ENCODE assay signal across 32 mouse cellular contexts in the genomic region with DNA sequence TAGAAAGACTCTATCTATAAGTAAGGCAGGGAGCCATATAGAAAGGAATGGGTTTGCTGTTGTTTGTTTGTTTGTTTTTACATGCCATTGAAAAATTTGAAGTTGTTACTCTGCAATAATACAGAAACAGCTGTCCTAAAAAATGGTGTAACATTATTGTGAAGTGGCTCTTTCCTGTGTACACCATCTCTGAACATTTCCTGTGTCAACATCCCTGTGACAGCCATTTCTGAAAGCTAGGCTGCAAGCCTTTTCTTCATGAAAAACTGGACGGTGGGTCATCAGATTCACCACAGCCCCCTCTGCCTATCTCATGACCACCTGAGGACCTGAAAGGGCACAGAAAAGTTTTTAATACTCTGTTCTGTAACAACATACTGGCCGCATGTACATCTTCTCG. TPM values are rescaled to one million over a fixed set of nuclear protein-coding genes. Genes with fewer than 3 reads are reported as not detected.
DNase-seq lines count a peak whose midpoint lies in the region; ATAC-seq and TF ChIP-seq lines count a peak whose summit lies in the region.
"Had no signal": no experiment of that assay in that cellular context is flagged by ENCODE, and none has a peak within 500 bp of the region (broad histone marks: within the 10 kb centered on the region; RNA-seq: fewer than 3 reads in every experiment).

No protein-coding gene starts in this region.

- WGBS in liver, postnatal 0 days (ENCODE audit: insufficient replicate concordance), result 71% methylated on average over 3 of the region's 3 CpGs
- 86% methylated on average over 3 of the region's 3 CpGs for WGBS in forebrain, embryonic 10.5 days

- peak overlapping the region; percentile 49; the same call in 1 of the 2 replicates for H3K27ac ChIP-seq in liver, postnatal 0 days (ENCODE audit: low read depth)
- no peak overlapping the region for H3K27ac ChIP-seq in forebrain, embryonic 10.5 days
- H3K27ac ChIP-seq: embryonic facial prominence, embryonic 10.5 days; embryonic facial prominence, embryonic 13.5 days; forebrain, embryonic 13.5 days; heart, embryonic 15.5 days; hindbrain, embryonic 10.5 days; hindbrain, embryonic 13.5 days had no signal

- H3K4me2 ChIP-seq in liver, postnatal 0 days (ENCODE audit: low read depth, low read length), result 0 out of 2 replicates have a peak overlapping the region, but pooled peaks have one; percentile 18
- H3K4me2 ChIP-seq: embryonic facial prominence, embryonic 13.5 days; forebrain, embryonic 13.5 days; heart, embryonic 12.5 days; heart, embryonic 15.5 days; hindbrain, embryonic 13.5 days had no signal

- no peaks in the 10 kb centered on the region for H3K27me3 ChIP-seq in liver, postnatal 0 days (ENCODE audit: insufficient read depth, low read length)
- no peaks in the 10 kb centered on the region for H3K27me3 ChIP-seq in forebrain, embryonic 10.5 days (ENCODE audit: poor library complexity, severe bottlenecking)
- H3K27me3 ChIP-seq: embryonic facial prominence, embryonic 13.5 days; forebrain, embryonic 13.5 days; heart, embryonic 12.5 days; heart, embryonic 15.5 days; hindbrain, embryonic 13.5 days had no signal

- no peak for TF ChIP-seq EP300 in liver, postnatal 0 days (IDR thresholded peaks at IDR 0.05; ENCODE audit: low read depth)

- no peaks in the 10 kb centered on the region for H3K36me3 ChIP-seq in liver, postnatal 0 days (replicated peaks; ENCODE audit: insufficient read depth, low read length)
- no peaks in the 10 kb centered on the region for H3K36me3 ChIP-seq in forebrain, embryonic 10.5 days (replicated peaks)
- H3K36me3 ChIP-seq: embryonic facial prominence, embryonic 10.5 days; embryonic facial prominence, embryonic 13.5 days; heart, embryonic 12.5 days; heart, embryonic 15.5 days; hindbrain, embryonic 10.5 days; hindbrain, embryonic 13.5 days had no signal

- H3K4me3 ChIP-seq in liver, postnatal 0 days (ENCODE audit: low read depth, low read length), result no peak overlapping the region
- H3K4me3 ChIP-seq in forebrain, embryonic 10.5 days, result no peak overlapping the region
- H3K4me3 ChIP-seq: embryonic facial prominence, embryonic 10.5 days; embryonic facial prominence, embryonic 13.5 days; erythroblast, embryonic 14.5 days; forebrain, embryonic 13.5 days; heart, embryonic 12.5 days; heart, embryonic 15.5 days; hindbrain, embryonic 10.5 days; hindbrain, embryonic 13.5 days had no signal

- no peaks in the 10 kb centered on the region; the same call in 1 of the 2 replicates for H3K4me1 ChIP-seq in liver, postnatal 0 days (ENCODE audit: insufficient read depth)
- no peaks in the 10 kb centered on the region for H3K4me1 ChIP-seq in forebrain, embryonic 10.5 days
- H3K4me1 ChIP-seq: embryonic facial prominence, embryonic 10.5 days; embryonic facial prominence, embryonic 13.5 days; forebrain, embryonic 13.5 days; heart, embryonic 12.5 days; hindbrain, embryonic 10.5 days; hindbrain, embryonic 13.5 days had no signal

- no peak for DNase-seq in liver, postnatal 0 days
- no peak for DNase-seq in liver
- DNase-seq in cerebellum, adult 11 months, result no peak
- no peak for DNase-seq in forebrain, embryonic 10.5 days (ENCODE audit: extremely low spot score, low spot score)
- DNase-seq: adrenal gland, adult 2 months; adrenal gland, postnatal 14 days; cerebellum, adult 11-12 months; cerebellum, adult 8-10 months; cerebellum, postnatal 10 days; cerebellum, postnatal 36 days; embryo, embryonic 11 days; gastrocnemius, postnatal 10 days; gastrocnemius, postnatal 36 days; heart, adult 11 months; heart, postnatal 10 days; heart, postnatal 36 days had no signal

- H3K9ac ChIP-seq in liver, postnatal 0 days (replicated peaks), result no peak overlapping the region
- H3K9ac ChIP-seq: embryonic facial prominence, embryonic 13.5 days; forebrain, embryonic 13.5 days; heart, embryonic 12.5 days; heart, embryonic 15.5 days; hindbrain, embryonic 13.5 days had no signal

- H3K9me3 ChIP-seq in liver, postnatal 0 days (ENCODE audit: low read length), result no peaks in the 10 kb centered on the region
- no peaks in the 10 kb centered on the region for H3K9me3 ChIP-seq in forebrain, embryonic 10.5 days
- H3K9me3 ChIP-seq: embryonic facial prominence, embryonic 10.5 days; embryonic facial prominence, embryonic 13.5 days; forebrain, embryonic 13.5 days; heart, embryonic 12.5 days; heart, embryonic 15.5 days; hindbrain, embryonic 10.5 days; hindbrain, embryonic 13.5 days had no signal

- TF ChIP-seq CTCF in liver, postnatal 0 days (IDR thresholded peaks at IDR 0.05; ENCODE audit: low read depth), result no peak

- no peak for ATAC-seq in liver, postnatal 0 days
- ATAC-seq in granulocyte monocyte progenitor cell, adult 5-6 weeks (replicated peaks; ENCODE audit: poor library complexity, severe bottlenecking), result peak; percentile 62
- ATAC-seq in megakaryocyte progenitor cell, adult 5-6 weeks (replicated peaks; ENCODE audit: poor library complexity), result peak; percentile 70
- ATAC-seq: CD4-positive, CD25-positive, alpha-beta regulatory T cell, adult 4 months; forebrain, embryonic 13.5 days; forebrain, embryonic 16.5 days; hindbrain, embryonic 16.5 days; inflammation-experienced regulatory T-cells, adult 6 months; intestine, embryonic 16.5 days had no signal

RNA-seq across cellular contexts. Expression of gene Gnaq, which starts 22.7 kb away (rescaled TPM):
- 4.9 and 5.3 TPM in 2 replicates for polyA plus RNA-seq in liver, postnatal 0 days (2015; fragmentation: Nextera tagmentation; extraction: Ambion mirVana)
- 21.2 and 28.6 TPM in 2 replicates for total RNA-seq in granulocyte monocyte progenitor cell, adult 5-6 weeks (2014; fragmentation: Nextera tagmentation)
- total RNA-seq in granulocyte monocyte progenitor cell, adult 5-6 weeks (2017), result 12.3 and 16.3 TPM in 2 replicates
- 22.2 and 23.8 TPM in 2 replicates for total RNA-seq in megakaryocyte progenitor cell, adult 5-6 weeks (2015)
- 14.3 and 20.4 TPM in 2 replicates for total RNA-seq in megakaryocyte progenitor cell, adult 5-6 weeks (2017)
- polyA plus RNA-seq in forebrain, embryonic 10.5 days (2016; fragmentation: Nextera tagmentation; extraction: Ambion mirVana), result 20.7 and 24.5 TPM in 2 replicates
- total RNA-seq: MEL had no signal
- polyA plus RNA-seq: erythroblast, embryonic 14.5 days had no signal
